Mouse (Mus musculus) lung, embryonic 16.5 days (tissue): ENCODE results near the gene Prkag1. TPM values are rescaled to one million over a fixed set of nuclear protein-coding genes. Genes with fewer than 3 reads are reported as not detected.

ENCODE experiments used
- ATAC-seq: fragments of 200-750 bp; cut with Nextera tagmentation; 2 replicates; pipeline ENCODE4 v1.8.0; 2017; ENCODE audit warnings: low read depth, mild to moderate bottlenecking, moderate library complexity
- H3K27ac ChIP-seq: fragments of 300-500 bp; sonication (generic); 2 replicates; pipeline ENCODE4 v1.5.1; 2014; ENCODE audit warnings: mild to moderate bottlenecking, control low read depth, low read length
- H3K27me3 ChIP-seq: fragments of 300-500 bp; sonication (generic); 2 replicates; pipeline ENCODE4 v1.6.1; 2014; ENCODE audit warnings: low read depth, low read length, mixed read lengths; ENCODE audit not compliant: control insufficient read depth, insufficient read depth
- H3K36me3 ChIP-seq: fragments of 300-500 bp; sonication (generic); 2 replicates; pipeline ENCODE4 v1.6.1; 2014; ENCODE audit warnings: low read length; ENCODE audit not compliant: control insufficient read depth, insufficient read depth
- H3K4me1 ChIP-seq: fragments of 300-500 bp; sonication (generic); replicated peaks from 2 replicates; pipeline ENCODE4 v1.6.1; 2014; ENCODE audit warnings: low read length, mixed read lengths; ENCODE audit not compliant: control insufficient read depth, insufficient read depth
- H3K4me2 ChIP-seq: fragments of 300-500 bp; sonication (generic); 2 replicates; pipeline ENCODE4 v1.6.1; 2014; ENCODE audit warnings: low read depth, low read length, control low read depth
- H3K4me3 ChIP-seq: fragments of 300-500 bp; sonication (generic); 2 replicates; pipeline ENCODE4 v1.5.1; 2014; ENCODE audit warnings: mild to moderate bottlenecking, low read length, control low read depth
- H3K9ac ChIP-seq: fragments of 300-500 bp; sonication (generic); 2 replicates; pipeline ENCODE4 v1.6.1; 2014; ENCODE audit warnings: low read length, control low read depth
- H3K9me3 ChIP-seq: fragments of 300-500 bp; sonication (generic); 2 replicates; pipeline ENCODE4 v1.6.1; 2016; ENCODE audit warnings: low read length; ENCODE audit not compliant: control insufficient read depth
- WGBS: fragments of 180-500 bp; shearing (Covaris S2); extraction: QIAGEN DNeasy Blood & Tissue Kit; methylation state at CpG from one replicate; pipeline ENCODE4 v1.1.7; 2014; 5-methylcytosine and 5-hydroxymethylcytosine counted together
- polyA plus RNA-seq: library from polyadenylated mRNA; unstranded; fragments of >200 nt; fragmentation: Nextera tagmentation; extraction: Ambion mirVana; gene quantifications from 2 replicates; pipeline ENCODE4 v1.2.1, GENCODE M21; 2015

Gene Prkag1
- 106 TPM in 2 replicates for polyA plus RNA-seq

GRCm38 (mm10) chr15:98830736-98831683 lies at the start of gene Prkag1:
Gene Prkag1 (minus strand): TSS chr15:98831521.
- Histone ChIP-seq H3K27ac (peak within 1 kb of the TSS; percentile 97), H3K27me3 (no peaks in the 10 kb centered on the region), H3K9me3 (no peaks in the 10 kb centered on the region), H3K4me3 (peak within 1 kb of the TSS; percentile 90), H3K36me3 (peaks cover 30% of the 10 kb centered on the region), H3K9ac (peak within 1 kb of the TSS; percentile 84), H3K4me2 (peak within 1 kb of the TSS; percentile 69), H3K4me1 (peaks cover 19% of the 10 kb centered on the region)
- ATAC-seq: peak; percentile 98
- 0% methylated on average over 55 of the region's 66 CpGs for WGBS

GRCm38 (mm10) chr15:98877331-98877730 lies 46.0 kb upstream of the Prkag1 start:
- H3K27ac ChIP-seq: no peak overlapping the region
- H3K27me3 ChIP-seq: no peaks in the 10 kb centered on the region
- H3K4me2 ChIP-seq: no peak overlapping the region
- H3K4me1 ChIP-seq: peaks cover 11% of the 10 kb centered on the region
- no peaks in the 10 kb centered on the region for H3K9me3 ChIP-seq
- WGBS: 15% methylated on average over 3 of the region's 3 CpGs
- no peak for ATAC-seq
- no peaks in the 10 kb centered on the region for H3K36me3 ChIP-seq
- H3K4me3 ChIP-seq: no peak overlapping the region
- no peak overlapping the region for H3K9ac ChIP-seq

- H3K27me3 ChIP-seq: no peaks in the 10 kb centered on the region
- WGBS: 2% methylated on average over 50 of the region's 51 CpGs
- H3K9me3 ChIP-seq: no peaks in the 10 kb centered on the region
- H3K36me3 ChIP-seq: no peaks in the 10 kb centered on the region
- H3K4me2 ChIP-seq: peak overlapping the region; percentile 93
- peak overlapping the region; percentile 91 for H3K9ac ChIP-seq
- peak overlapping the region; percentile 96 for H3K27ac ChIP-seq
- H3K4me1 ChIP-seq: peaks cover 31% of the 10 kb centered on the region
- ATAC-seq: peak; percentile 76
- H3K4me3 ChIP-seq: peak overlapping the region; percentile 71
These were observed 40.9 kb upstream of the Prkag1 start for GRCm38 (mm10) chr15:98871916-98872888.

- Histone ChIP-seq H3K9ac (peak within 1 kb of the TSS; percentile 91), H3K27me3 (no peaks in the 10 kb centered on the region), H3K27ac (peak within 1 kb of the TSS; percentile 96), H3K4me2 (peak within 1 kb of the TSS; percentile 93), H3K36me3 (peaks cover 4% of the 10 kb centered on the region), H3K4me1 (peaks cover 35% of the 10 kb centered on the region), H3K9me3 (no peaks in the 10 kb centered on the region), H3K4me3 (peak within 1 kb of the TSS; percentile 71)
- WGBS: under 1% methylated on average over 67 of the region's 94 CpGs
- peak; percentile 72 for ATAC-seq
These were observed 40.0 kb upstream of the Prkag1 start, which contains the start of gene Kmt2d for GRCm38 (mm10) chr15:98871070-98871915. Gene Kmt2d (minus strand): TSS chr15:98871204.

GRCm38 (mm10) chr15:98870179-98871069 lies 39.1 kb upstream of the Prkag1 start:
- H3K27me3 ChIP-seq: no peaks in the 10 kb centered on the region
- ATAC-seq: no peak
- peak overlapping the region; percentile 71 for H3K4me3 ChIP-seq
- 0% methylated on average over 14 of the region's 16 CpGs for WGBS
- H3K4me2 ChIP-seq: peak overlapping the region; percentile 93
- H3K4me1 ChIP-seq: peaks cover 35% of the 10 kb centered on the region
- peaks cover 13% of the 10 kb centered on the region for H3K36me3 ChIP-seq
- H3K27ac ChIP-seq: peak overlapping the region; percentile 96
- no peaks in the 10 kb centered on the region for H3K9me3 ChIP-seq
- peak overlapping the region; percentile 91 for H3K9ac ChIP-seq

GRCm38 (mm10) chr15:98869342-98870178 lies 38.2 kb upstream of the Prkag1 start:
- 2% methylated on average over 8 of the region's 8 CpGs for WGBS
- Histone ChIP-seq H3K4me1 (peaks cover 35% of the 10 kb centered on the region), H3K27ac (peak overlapping the region; percentile 71), H3K36me3 (peaks cover 21% of the 10 kb centered on the region), H3K4me3 (peak overlapping the region; percentile 71), H3K9ac (peak overlapping the region; percentile 91), H3K4me2 (peak overlapping the region; percentile 93), H3K27me3 (no peaks in the 10 kb centered on the region), H3K9me3 (no peaks in the 10 kb centered on the region)
- no peak for ATAC-seq

- peaks cover 31% of the 10 kb centered on the region for H3K36me3 ChIP-seq
- H3K4me2 ChIP-seq: peak overlapping the region; percentile 93
- peak overlapping the region; percentile 71 for H3K27ac ChIP-seq
- peaks cover 35% of the 10 kb centered on the region for H3K4me1 ChIP-seq
- H3K9ac ChIP-seq: peak overlapping the region; percentile 91
- peak overlapping the region; percentile 71 for H3K4me3 ChIP-seq
- no peaks in the 10 kb centered on the region for H3K27me3 ChIP-seq
- ATAC-seq: no peak
- 24% methylated on average over 11 of the region's 11 CpGs for WGBS
- no peaks in the 10 kb centered on the region for H3K9me3 ChIP-seq
These were observed 37.2 kb upstream of the Prkag1 start for GRCm38 (mm10) chr15:98868346-98869063.
